Mouse (Mus musculus): ENCODE data around the gene Ifi47.

GRCm38 (mm10) chr11:49093861-49094660 lies 17.7 kb downstream of the Ifi47 start:
- TF ChIP-seq EP300 (optimal IDR thresholded peaks at IDR 0.05) (no peak), CTCF (IDR thresholded peaks at IDR 0.05; ENCODE audit: low read depth) (no peak)
